Mouse (Mus musculus): Measurements from ENCODE around the gene Tbc1d5. TPM values are rescaled to one million over a fixed set of nuclear protein-coding genes. Genes with fewer than 3 reads are reported as not detected.

Gene Tbc1d5
- total RNA-seq, 2 experiments from 2014 or later: 14.5 to 18.6 TPM

DNA sequence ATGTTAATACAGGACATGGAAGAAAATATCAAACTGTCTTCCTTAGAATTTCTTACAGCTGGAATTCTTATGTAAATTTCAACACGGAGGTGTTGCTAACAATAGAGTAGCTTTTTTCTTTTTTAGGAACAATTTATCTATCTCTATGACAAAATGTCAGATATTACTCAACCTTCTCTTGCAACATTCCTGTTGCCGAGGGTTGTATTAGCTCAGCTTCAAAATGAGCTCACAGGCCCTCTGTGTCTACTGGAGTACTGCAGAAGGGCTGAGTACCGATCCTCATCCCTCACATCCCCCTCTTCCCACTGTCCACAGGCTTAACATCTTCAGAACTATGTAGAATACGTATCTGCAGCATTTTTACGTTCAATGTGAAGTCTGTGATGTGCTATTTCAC lies 302.7 kb downstream of the Tbc1d5 start:
- DNase-seq: no peak

DNA sequence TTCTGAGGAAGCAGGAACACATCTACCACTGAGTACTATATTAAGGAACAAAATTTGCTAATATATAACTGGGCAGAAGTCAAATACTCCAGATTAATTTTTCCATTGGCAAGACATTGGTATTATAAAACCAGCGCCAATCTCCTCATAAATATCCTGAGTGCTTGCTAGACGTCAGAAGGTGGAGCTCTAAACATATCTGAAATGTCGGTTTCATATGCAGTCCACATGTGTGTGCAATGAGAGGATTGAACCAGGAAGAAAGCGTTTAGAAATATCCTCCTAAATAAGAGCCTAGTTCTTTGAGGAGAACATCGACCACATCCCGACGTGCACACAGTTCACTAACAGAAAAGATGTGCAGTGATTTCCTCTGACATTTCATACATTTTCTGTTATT lies 305.1 kb downstream of the Tbc1d5 start:
- DNase-seq: no peak

- DNase-seq: no peak
These were observed 306.6 kb downstream of the Tbc1d5 start for GRCm38 (mm10) chr17:50872600-50872999.

DNA sequence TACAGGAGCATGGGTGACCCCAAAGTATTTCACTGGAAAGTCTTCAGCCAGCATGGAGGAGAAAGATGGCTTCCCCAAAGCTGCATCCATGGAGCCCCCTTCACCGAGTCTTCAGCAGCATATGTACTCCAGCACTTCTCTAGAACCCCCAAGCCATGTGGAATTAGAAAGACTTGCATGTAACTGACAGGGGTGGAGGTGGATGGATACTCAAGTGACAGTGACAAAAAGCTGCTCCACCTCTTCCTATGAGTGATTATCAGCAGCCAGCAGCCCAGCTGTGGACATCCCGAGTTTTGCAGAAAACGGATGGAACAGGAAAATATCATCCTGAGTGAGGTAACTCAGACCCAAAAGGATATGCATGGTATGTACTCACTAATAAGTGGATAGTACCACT lies 311.9 kb downstream of the Tbc1d5 start:
- DNase-seq: no peak

DNA sequence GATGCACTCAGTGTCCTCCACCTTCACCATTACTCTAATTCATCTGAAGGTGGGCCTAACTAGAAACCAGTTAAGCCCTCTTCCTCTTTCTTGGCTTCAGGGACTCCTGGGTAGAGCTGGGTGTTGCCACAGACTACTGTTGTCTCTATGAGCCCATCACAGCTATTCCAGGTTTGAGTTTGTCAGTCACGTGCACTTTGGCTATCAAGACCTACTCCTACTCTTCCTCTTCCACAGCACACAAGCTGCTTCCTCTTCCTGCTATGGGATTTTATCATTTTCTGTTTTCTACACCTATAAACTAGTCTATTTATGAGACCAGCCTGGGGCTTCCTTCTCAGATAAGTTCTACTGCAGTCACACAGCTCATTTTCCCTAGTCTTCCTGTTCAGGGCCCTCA lies 314.4 kb downstream of the Tbc1d5 start:
- no peak for DNase-seq

- no peak for DNase-seq
These were observed 325.9 kb downstream of the Tbc1d5 start for GRCm38 (mm10) chr17:50853220-50853619.

DNA sequence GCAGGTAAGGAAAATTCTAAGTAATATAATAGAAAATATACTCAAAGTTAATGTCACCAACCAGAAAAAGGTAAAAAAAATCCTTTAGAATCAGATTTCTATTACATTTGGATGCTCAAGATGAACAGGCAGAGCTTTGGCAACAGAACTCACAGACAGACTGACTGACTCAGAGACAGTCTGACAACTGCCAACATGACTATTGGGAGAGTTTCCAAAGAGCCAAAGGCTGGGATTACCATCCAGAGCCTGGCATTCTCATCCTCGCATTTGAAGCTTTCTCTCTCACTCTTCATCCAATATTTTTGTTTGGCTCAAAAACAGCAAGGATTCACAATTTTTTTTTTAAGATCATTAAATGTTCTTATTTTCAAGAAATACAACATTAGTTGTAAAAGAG lies 327.8 kb downstream of the Tbc1d5 start:
- DNase-seq: no peak

DNA sequence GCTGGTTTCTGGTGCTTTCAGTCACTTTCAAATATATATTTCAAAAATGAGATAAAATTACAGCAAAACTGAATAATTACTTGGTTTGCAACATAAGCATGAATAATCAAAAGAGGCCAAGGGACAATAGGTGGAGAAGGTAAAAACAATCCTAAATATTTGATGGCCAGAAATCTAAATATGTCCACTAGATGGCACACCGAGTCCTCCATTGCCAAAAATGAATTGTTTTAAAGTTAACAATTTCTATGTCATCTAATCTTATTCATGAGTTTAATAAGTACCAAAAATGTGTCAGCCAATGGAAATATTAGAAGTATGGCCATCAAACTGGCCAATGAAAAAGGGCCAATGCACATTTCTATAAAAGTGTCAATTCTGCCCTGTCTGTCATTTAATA lies 365.1 kb downstream of the Tbc1d5 start:
- peak in 1 of 2 experiments; percentile 16 for DNase-seq

- DNase-seq: no peak
These were observed 365.6 kb downstream of the Tbc1d5 start for GRCm38 (mm10) chr17:50813580-50813979.

GRCm38 (mm10) chr17:50805631-50806030 lies 373.5 kb downstream of the Tbc1d5 start:
- DNase-seq: no peak

- peak; percentile 10 to 13 for DNase-seq
These were observed 375.9 kb downstream of the Tbc1d5 start for GRCm38 (mm10) chr17:50803234-50803633.

DNA sequence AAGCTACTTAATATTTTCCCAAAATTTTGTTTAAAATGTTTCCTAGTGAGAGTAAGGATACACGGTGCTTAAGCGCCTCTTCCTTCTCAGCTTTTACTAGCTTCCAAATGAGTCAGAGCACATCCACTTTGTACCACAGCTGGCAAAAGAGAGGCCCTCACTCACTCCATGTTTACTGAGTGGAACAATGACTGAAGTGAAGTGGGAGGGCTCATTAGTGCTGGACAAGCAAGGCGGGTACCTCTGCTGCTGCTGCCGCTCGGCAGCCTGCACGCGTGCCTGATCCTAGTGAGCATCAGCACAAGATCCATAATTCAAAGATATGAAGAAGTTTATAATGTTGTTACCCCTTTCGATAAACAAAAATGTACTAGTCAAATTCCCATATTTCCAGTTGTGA lies 376.8 kb downstream of the Tbc1d5 start:
- DNase-seq: no peak

- peak; percentile 62 to 78 for DNase-seq
These were observed 383.6 kb downstream of the Tbc1d5 start for GRCm38 (mm10) chr17:50795445-50796095.

DNA sequence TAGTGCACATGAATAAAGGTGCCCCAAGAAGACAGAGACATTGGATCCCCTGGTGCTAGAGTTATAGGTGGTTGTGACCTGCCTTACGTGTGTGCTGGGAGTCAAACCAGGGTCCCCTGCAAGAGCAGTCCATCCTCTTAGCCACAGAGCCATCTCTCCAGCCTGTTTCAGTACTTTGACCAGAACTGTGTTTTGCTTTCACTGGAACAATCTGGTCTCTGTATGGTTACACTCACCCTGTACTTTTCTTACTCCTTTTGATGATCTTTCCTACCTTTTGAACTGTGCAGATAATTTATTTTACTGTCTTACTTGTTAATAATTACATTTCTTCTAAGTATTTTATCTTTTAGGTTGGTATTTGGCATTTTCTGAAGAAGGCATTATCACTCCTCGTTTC lies 387.5 kb downstream of the Tbc1d5 start:
- no peak for DNase-seq

GRCm38 (mm10) chr17:50788835-50789234 lies 390.3 kb downstream of the Tbc1d5 start:
- DNase-seq: no peak

DNA sequence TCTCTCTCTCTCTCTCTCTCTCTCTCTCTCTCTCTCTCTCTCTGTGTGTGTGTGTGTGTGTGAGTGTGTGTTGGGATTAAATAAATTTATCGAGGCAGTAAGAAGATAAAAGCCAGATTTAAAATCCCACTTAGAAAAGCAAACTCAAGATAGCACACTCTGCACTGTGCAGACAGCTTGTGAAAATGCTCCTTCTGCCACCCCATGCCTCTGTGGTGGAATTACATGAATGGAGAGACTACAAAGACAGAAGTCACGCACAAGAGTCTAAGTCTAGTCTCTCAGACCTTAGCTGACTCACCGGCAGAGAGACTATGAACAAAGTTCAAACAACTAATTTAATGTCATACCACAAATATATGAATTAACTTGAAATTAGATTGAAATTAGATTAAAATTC lies 403.9 kb downstream of the Tbc1d5 start:
- DNase-seq: no peak

GRCm38 (mm10) chr17:50764387-50764786 lies 414.8 kb downstream of the Tbc1d5 start:
- DNase-seq: no peak

GRCm38 (mm10) chr17:50763407-50763806 lies 415.7 kb downstream of the Tbc1d5 start:
- peak in 1 of 2 experiments; percentile 48 for DNase-seq

- DNase-seq: no peak
These were observed 416.9 kb downstream of the Tbc1d5 start for GRCm38 (mm10) chr17:50762231-50762630.

DNA sequence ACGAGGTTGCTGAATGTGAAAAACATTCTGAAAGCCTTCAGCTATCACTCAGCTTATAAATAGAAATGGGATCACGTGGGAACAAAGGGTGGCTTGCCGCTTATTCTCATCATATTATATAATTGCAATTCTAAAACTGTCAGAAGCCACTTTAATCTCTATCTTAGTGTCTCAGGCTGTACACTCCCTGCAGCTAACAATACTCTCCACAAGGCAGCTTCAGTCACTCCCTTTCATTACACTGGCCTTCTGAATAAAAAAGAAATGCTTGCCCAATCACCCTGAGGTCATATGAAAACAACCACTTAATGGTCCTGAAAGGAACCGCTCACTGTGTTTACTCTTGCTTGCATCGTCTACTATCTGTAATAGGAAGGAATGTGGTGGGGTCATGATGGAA lies 418.1 kb downstream of the Tbc1d5 start:
- DNase-seq: peak; percentile 44 to 52

DNA sequence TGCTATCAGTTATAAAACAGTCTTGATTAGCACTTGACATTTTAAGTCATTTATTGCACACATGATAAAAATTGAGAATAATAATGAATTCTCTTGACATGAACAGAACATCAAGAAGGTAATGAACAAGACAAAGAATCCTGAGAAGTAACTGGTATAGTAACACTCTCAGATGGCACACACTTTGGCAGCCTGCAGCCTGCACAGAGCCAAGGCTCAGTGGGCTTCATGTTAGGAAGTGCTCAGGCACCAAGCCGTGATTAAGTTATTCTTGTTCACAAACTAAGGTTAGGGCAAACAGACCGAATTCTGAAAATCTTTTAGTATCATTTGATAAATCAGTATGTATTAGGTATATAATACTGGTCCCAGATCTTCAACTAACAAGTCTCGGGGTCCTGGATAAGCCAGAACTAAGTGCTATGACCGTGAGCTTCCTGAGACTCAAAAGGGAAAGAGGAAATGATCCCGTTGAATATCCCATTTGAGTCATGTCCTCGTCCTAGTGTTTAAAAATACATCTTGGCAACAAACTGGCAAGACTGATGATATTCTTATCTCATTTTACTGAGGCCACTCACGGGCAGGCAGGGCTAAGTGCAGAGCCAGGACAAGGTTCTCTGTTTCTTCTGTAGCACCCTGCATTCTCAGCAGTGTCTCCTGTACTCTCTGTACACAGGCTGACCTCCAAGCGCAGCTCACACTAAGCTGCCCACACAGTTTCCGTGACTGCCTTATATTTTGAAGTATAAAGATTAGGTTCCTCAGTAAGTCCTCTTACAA lies 425.6 kb downstream of the Tbc1d5 start:
- DNase-seq: peak; percentile 56 to 77

DNA sequence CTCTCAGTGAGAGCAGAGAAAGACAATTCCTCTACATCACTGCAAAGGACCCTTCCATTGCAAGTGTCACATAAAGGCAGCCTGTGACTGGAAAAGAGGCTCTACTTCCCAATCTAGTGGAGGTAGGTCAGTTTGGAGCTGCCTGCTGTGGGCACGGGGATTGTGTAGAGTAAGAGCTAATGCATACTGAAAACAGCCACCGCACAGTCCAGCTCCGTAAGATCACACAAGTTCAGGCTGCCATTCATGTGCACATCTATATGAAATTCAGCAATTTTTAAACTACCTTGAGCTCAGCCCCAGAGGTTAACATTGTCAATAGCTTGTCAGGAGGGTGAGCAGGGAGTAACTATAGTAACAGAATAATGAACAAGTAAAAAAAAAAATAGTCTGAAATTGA lies 426.4 kb downstream of the Tbc1d5 start:
- no peak for DNase-seq

DNA sequence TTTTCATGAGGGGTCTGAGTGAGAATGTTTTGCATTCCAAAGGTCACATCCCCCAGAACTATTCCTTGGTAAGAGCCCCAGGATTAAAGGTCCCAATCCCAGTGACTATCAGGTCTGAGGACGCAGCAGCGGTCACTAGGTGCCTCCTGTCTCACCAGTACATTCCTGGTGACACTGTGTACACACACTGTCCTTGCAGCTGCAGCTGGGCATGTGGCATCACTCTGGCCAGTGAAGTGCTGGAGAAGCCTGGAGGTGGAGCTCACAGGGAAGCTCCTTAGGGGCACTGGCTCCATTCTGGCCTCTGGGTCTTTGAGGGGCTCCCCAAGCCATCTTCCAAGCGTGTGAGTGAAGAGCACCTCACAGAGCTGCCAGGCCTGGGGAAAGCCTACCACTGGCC lies 427.2 kb downstream of the Tbc1d5 start:
- DNase-seq: peak in 1 of 2 experiments; percentile 19

DNA sequence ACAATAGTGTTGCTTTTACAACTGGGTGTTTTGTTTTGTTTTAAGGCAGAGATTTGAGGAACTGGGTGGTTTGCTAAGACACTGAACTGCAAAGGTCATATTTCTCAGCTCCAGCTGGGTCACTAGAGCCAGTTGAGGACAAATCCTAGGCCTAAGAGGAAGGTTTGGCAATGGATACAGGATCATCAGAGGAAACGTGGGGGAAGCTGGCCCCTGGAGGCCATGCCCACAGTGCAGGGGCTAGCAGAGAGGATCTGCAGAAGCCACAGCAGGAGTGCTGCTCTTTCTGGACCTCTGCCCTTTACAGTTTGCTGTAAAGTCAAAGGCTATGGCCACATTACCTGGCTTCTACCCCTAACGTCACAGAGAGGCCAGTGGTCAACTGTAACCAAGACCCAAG lies 428.3 kb downstream of the Tbc1d5 start:
- no peak for DNase-seq
